Comparison of ENCODE assay signal across 8 mouse cellular contexts in the genomic region with DNA sequence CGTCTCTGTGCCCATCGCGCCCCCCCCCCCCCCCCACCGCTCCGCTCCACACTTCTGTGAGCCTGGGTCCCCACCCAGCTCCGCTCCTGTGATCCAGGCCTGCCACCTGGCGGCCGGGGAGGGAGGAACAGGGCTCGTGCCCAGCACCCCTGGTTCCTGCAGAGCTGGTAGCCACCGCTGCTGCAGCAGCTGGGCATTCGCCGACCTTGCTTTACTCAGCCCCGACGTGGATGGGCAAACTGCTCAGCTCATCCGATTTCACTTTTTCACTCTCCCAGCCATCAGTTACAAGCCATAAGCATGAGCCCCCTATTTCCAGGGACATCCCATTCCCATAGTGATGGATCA. TPM values are rescaled to one million over a fixed set of nuclear protein-coding genes. Genes with fewer than 3 reads are reported as not detected.
DNase-seq lines count a peak whose midpoint lies in the region; ATAC-seq lines count a peak whose summit lies in the region.

No protein-coding gene starts in this region.

- H3K27ac ChIP-seq in hindbrain, embryonic 12.5 days = peak overlapping the region; percentile 92

- no peaks in the 10 kb centered on the region for H3K9me3 ChIP-seq in hindbrain, embryonic 12.5 days (replicated peaks)

- ATAC-seq in hindbrain, embryonic 12.5 days (ENCODE audit: low FRiP score) = peak; percentile 46

- H3K36me3 ChIP-seq in hindbrain, embryonic 12.5 days = peaks cover 18% of the 10 kb centered on the region

- H3K9ac ChIP-seq in hindbrain, embryonic 12.5 days = 0 out of 2 replicates have a peak overlapping the region, but pooled peaks have one; percentile 14

- H3K4me2 ChIP-seq in hindbrain, embryonic 12.5 days (replicated peaks) = peak overlapping the region; percentile 89

- H3K4me3 ChIP-seq in hindbrain, embryonic 12.5 days = peak overlapping the region; percentile 56

- peak; percentile 92 for DNase-seq in Muller cell, postnatal 12 days (ENCODE audit: inconsistent ontology term)
- peak; percentile 86 for DNase-seq in cerebellum, postnatal 10 days
- DNase-seq in frontal cortex, postnatal 25 days (ENCODE audit: low spot score in 2 of 2) = peak; percentile 61 to 68
- peak; percentile 57 to 73 for DNase-seq in layer of hippocampus, postnatal 25 days (ENCODE audit: extremely low spot score in 1 of 2, low spot score in 1 of 2)
- peak; percentile 89 for DNase-seq in lung, postnatal 25 days (ENCODE audit: low spot score)
- peak; percentile 86 for DNase-seq in retina, embryonic 14.5 days (ENCODE audit: low spot score)
- peak; percentile 95 for DNase-seq in thymus, postnatal 4 days

- H3K27me3 ChIP-seq in hindbrain, embryonic 12.5 days = peaks cover 33% of the 10 kb centered on the region

- under 1% methylated on average over 14 of the region's 15 CpGs for WGBS in hindbrain, embryonic 12.5 days

- peaks cover 51% of the 10 kb centered on the region for H3K4me1 ChIP-seq in hindbrain, embryonic 12.5 days

RNA-seq across cellular contexts. Expression of a gene that starts 1.2 kb away (rescaled TPM):
- polyA plus RNA-seq in hindbrain, embryonic 12.5 days (2016; fragmentation: Nextera tagmentation; extraction: Ambion mirVana) = 9.1 and 9.7 TPM in 2 replicates
- total RNA-seq in layer of hippocampus, postnatal 25 days (2021) = 1 to 10 TPM; 1.8 to 2.6 TPM

RNA-seq across cellular contexts. Expression of a gene that starts 9.5 kb away (rescaled TPM):
- polyA plus RNA-seq in hindbrain, embryonic 12.5 days (2016; fragmentation: Nextera tagmentation; extraction: Ambion mirVana) = 13.4 and 14.6 TPM in 2 replicates
- 10 to 100 TPM; 26.7 to 39.3 TPM for total RNA-seq in layer of hippocampus, postnatal 25 days (2021)

RNA-seq across cellular contexts. Expression of a gene that starts 17.1 kb away (rescaled TPM):
- 20.1 and 23.6 TPM in 2 replicates for polyA plus RNA-seq in hindbrain, embryonic 12.5 days (2016; fragmentation: Nextera tagmentation; extraction: Ambion mirVana)
- 100 to 1,000 TPM; 151 to 152 TPM for total RNA-seq in layer of hippocampus, postnatal 25 days (2021)

RNA-seq across cellular contexts. Expression of a gene that starts 25.0 kb away (rescaled TPM):
- polyA plus RNA-seq in hindbrain, embryonic 12.5 days (2016; fragmentation: Nextera tagmentation; extraction: Ambion mirVana) = 1.8 TPM in 2 replicates
- under 1 TPM; 0.42 to 0.49 TPM for total RNA-seq in layer of hippocampus, postnatal 25 days (2021)

RNA-seq across cellular contexts. Expression of a gene that starts 26.5 kb away (rescaled TPM):
- polyA plus RNA-seq in hindbrain, embryonic 12.5 days (2016; fragmentation: Nextera tagmentation; extraction: Ambion mirVana) = 20.9 TPM in 2 replicates
- 10 to 100 TPM; 13.2 to 14.2 TPM for total RNA-seq in layer of hippocampus, postnatal 25 days (2021)

Comparison
In these comparisons a context has a peak if more than half of its experiments do, and no peak if none do; other contexts are left out.
1. Peak in every context shown above with its lines: DNase-seq, ATAC-seq, H3K4me3 ChIP-seq and H3K27ac ChIP-seq.